Mouse (Mus musculus) hindbrain, embryonic 11.5 days (tissue): ENCODE data around the gene Unc5c. TPM values are rescaled to one million over a fixed set of nuclear protein-coding genes. Genes with fewer than 3 reads are reported as not detected.
A peak's percentile ranks its signal among the peaks of the same experiment; 100 is the strongest.

Experiments
- ATAC-seq: fragments of 200-750 bp; cut with Nextera tagmentation; 2 replicates; pipeline ENCODE4 v1.8.0; 2017; ENCODE audit warnings: mild to moderate bottlenecking, moderate TSS enrichment, moderate library complexity; ENCODE audit not compliant: low FRiP score
- DNase-seq: peaks from one replicate; pipeline ENCODE4 v3.0.0-alpha.2; 2015; ENCODE audit warnings: low spot score
- H3K27ac ChIP-seq: fragments of 300-500 bp; sonication (generic); 2 replicates; pipeline ENCODE4 v1.5.1; 2014; ENCODE audit warnings: mild to moderate bottlenecking, low read depth, low read length
- H3K27me3 ChIP-seq: fragments of 300-500 bp; sonication (generic); 2 replicates; pipeline ENCODE4 v1.6.1; 2014; ENCODE audit warnings: mild to moderate bottlenecking, low read length, moderate library complexity, mixed read lengths; ENCODE audit not compliant: control insufficient read depth, insufficient read depth
- H3K36me3 ChIP-seq: fragments of 300-500 bp; sonication (generic); 2 replicates; pipeline ENCODE4 v1.6.1; 2014; ENCODE audit warnings: mild to moderate bottlenecking, low read length, moderate library complexity, mixed read lengths; ENCODE audit not compliant: control insufficient read depth, insufficient read depth
- H3K4me1 ChIP-seq: fragments of 300-500 bp; sonication (generic); replicated peaks from 2 replicates; pipeline ENCODE4 v1.6.1; 2014; ENCODE audit warnings: low read length, mixed read lengths; ENCODE audit not compliant: control insufficient read depth, insufficient read depth
- H3K4me2 ChIP-seq: fragments of 300-500 bp; sonication (generic); replicated peaks from 2 replicates; pipeline ENCODE4 v1.6.1; 2014; ENCODE audit warnings: mild to moderate bottlenecking, low read depth, low read length
- H3K4me3 ChIP-seq: fragments of 300-500 bp; sonication (generic); 2 replicates; pipeline ENCODE4 v1.5.1; 2014; ENCODE audit warnings: low read depth, low read length
- H3K9ac ChIP-seq: fragments of 300-500 bp; sonication (generic); 2 replicates; pipeline ENCODE4 v1.6.1; 2014; ENCODE audit warnings: low read depth, low read length
- H3K9me3 ChIP-seq: fragments of 300-500 bp; sonication (generic); 2 replicates; pipeline ENCODE4 v1.6.1; 2016; ENCODE audit warnings: low read length; ENCODE audit not compliant: control insufficient read depth
- WGBS: fragments of 180-500 bp; shearing (Covaris S2); extraction: QIAGEN DNeasy Blood & Tissue Kit; methylation state at CpG from one replicate; pipeline ENCODE4 v1.1.7; 2014; 5-methylcytosine and 5-hydroxymethylcytosine counted together
- polyA plus RNA-seq: library from polyadenylated mRNA; unstranded; fragments of >200 nt; fragmentation: Nextera tagmentation; extraction: Ambion mirVana; gene quantifications from 2 replicates; pipeline ENCODE4 v1.2.1, GENCODE M21; 2014

Gene Unc5c
- polyA plus RNA-seq, 1 experiment from 2014 or later: 19.5 TPM

DNA sequence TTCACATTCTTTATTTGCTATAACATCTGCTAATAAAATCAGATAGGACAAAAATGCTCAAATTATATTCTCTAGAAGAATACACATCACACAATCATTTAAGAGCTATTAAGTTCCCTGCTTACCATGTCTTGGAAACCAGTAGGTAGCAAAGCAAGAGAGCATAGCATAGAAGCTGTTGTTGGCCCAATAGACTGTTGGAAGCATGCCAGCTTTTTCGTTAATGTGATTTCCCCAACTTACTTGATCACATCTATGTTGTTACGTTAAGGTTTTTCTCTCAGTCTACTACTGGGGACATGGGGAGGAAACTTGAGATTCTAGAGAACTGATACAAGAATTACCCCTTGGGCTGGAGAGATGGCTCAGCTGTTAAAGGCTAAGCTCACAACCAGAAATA, 133.0 kb downstream of the Unc5c start:
- Histone ChIP-seq H3K9ac (no peak overlapping the region), H3K9me3 (no peaks in the 10 kb centered on the region), H3K27me3 (peaks cover 3% of the 10 kb centered on the region; the same call in 1 of the 2 replicates), H3K27ac (no peak overlapping the region), H3K36me3 (no peaks in the 10 kb centered on the region), H3K4me2 (no peak overlapping the region), H3K4me1 (0 out of 2 replicates have a peak, but pooled peaks cover 2% of the 10 kb centered on the region), H3K4me3 (no peak overlapping the region)
- ATAC-seq (no peak), DNase-seq (no peak)
- WGBS: 82% methylated on average over 2 of the region's 2 CpGs

DNA sequence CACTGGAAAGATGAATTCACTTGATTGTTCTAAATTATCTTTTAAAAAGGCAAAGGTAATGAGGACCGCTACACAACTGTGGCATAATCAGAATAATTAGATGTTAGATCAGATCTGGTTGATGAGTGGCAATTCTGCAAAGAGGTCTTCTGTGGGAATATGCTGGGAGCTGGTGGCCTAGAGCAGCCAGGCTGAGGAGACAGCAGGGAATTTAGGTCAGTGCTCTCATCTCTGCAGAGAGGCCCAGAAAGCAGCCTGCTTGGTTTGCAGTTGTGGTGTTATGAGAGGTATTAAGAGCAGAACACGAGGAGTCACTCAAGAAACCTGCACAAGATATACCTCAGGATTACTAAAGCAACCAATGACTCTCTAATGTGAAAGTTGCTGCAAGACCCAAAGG, 133.9 kb downstream of the Unc5c start:
- no peak overlapping the region for H3K27ac ChIP-seq
- no peaks in the 10 kb centered on the region; the same call in 1 of the 2 replicates for H3K27me3 ChIP-seq
- H3K4me2 ChIP-seq: no peak overlapping the region
- H3K4me1 ChIP-seq: 0 out of 2 replicates have a peak, but pooled peaks cover 2% of the 10 kb centered on the region
- H3K4me3 ChIP-seq: no peak overlapping the region
- WGBS: 77% methylated on average over 2 of the region's 2 CpGs
- DNase-seq (no peak), ATAC-seq (no peak)
- H3K9ac ChIP-seq: no peak overlapping the region
- no peaks in the 10 kb centered on the region for H3K36me3 ChIP-seq
- no peaks in the 10 kb centered on the region for H3K9me3 ChIP-seq

DNA sequence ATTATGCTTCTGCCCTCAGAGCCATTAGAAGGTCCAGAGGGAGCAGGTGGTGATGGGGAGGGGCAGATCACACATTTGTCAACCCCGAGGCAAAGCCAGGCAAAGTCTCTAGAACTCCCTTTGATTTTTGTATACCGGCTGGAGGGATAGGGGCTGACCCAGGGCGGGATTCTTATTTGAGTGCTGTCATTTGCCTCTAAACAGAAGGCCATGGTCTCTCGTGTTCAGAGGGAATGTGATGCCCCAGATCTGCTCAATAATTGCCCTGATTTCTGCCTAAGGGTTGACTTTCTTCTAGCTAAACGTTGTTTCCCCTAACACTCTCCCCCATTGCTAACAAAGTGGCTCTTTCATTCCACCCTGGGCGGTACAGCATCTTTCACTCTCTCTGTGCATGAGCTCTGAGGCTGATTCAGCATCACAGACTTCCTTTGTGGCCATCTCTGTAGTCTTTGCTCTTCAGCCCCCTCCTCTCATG, 136.1 kb downstream of the Unc5c start:
- DNase-seq (peak; percentile 48), ATAC-seq (peak; percentile 70)
- Histone ChIP-seq H3K9me3 (no peaks in the 10 kb centered on the region), H3K27me3 (no peaks in the 10 kb centered on the region), H3K9ac (no peak overlapping the region), H3K4me3 (no peak overlapping the region), H3K36me3 (no peaks in the 10 kb centered on the region), H3K27ac (peak overlapping the region; percentile 51; the same call in 1 of the 2 replicates), H3K4me2 (no peak overlapping the region), H3K4me1 (0 out of 2 replicates have a peak, but pooled peaks cover 2% of the 10 kb centered on the region)
- 22% methylated on average over 6 of the region's 6 CpGs for WGBS

GRCm38 (mm10) chr3:141616718-141617117, 151.7 kb downstream of the Unc5c start:
- H3K36me3 ChIP-seq: no peaks in the 10 kb centered on the region
- H3K4me3 ChIP-seq: no peak overlapping the region
- no peaks in the 10 kb centered on the region for H3K4me1 ChIP-seq
- DNase-seq: no peak
- H3K27ac ChIP-seq: no peak overlapping the region
- H3K27me3 ChIP-seq: no peaks in the 10 kb centered on the region
- H3K9me3 ChIP-seq: no peaks in the 10 kb centered on the region
- no peak overlapping the region for H3K9ac ChIP-seq
- 55% methylated on average over 1 of the region's 1 CpGs for WGBS
- H3K4me2 ChIP-seq: no peak overlapping the region
- no peak for ATAC-seq

DNA sequence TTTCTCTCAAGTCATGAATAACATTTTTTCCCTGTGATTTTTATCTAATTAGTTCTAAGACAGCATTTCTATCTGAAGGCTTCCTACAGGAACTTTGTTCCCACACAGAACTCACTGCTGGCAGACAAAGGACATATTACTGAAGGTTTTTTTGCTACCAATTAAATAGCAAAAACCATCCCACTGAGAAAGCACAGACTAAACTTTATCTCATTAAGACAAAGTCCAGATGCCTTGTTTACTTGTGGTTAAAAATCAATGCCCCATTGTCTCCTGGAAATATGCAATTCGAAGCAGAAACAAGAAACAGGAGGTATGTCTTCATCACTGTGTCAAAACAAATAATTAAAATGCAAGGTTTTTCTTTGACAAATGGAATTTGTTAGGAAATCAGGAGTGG, 153.7 kb downstream of the Unc5c start:
- Histone ChIP-seq H3K36me3 (no peaks in the 10 kb centered on the region), H3K4me3 (no peak overlapping the region), H3K9me3 (no peaks in the 10 kb centered on the region), H3K9ac (no peak overlapping the region), H3K27me3 (no peaks in the 10 kb centered on the region), H3K4me1 (no peaks in the 10 kb centered on the region), H3K27ac (no peak overlapping the region), H3K4me2 (no peak overlapping the region)
- 79% methylated on average over 1 of the region's 1 CpGs for WGBS
- no peak for DNase-seq
- ATAC-seq: no peak

- no peak overlapping the region for H3K4me3 ChIP-seq
- no peak overlapping the region for H3K9ac ChIP-seq
- WGBS: 88% methylated on average over 1 of the region's 1 CpGs
- ATAC-seq: no peak
- no peaks in the 10 kb centered on the region for H3K9me3 ChIP-seq
- H3K27ac ChIP-seq: no peak overlapping the region
- no peak overlapping the region for H3K4me2 ChIP-seq
- H3K27me3 ChIP-seq: no peaks in the 10 kb centered on the region
- H3K4me1 ChIP-seq: no peaks in the 10 kb centered on the region
- no peaks in the 10 kb centered on the region for H3K36me3 ChIP-seq
- DNase-seq: no peak
Measured at GRCm38 (mm10) chr3:141621496-141621895, 156.5 kb downstream of the Unc5c start.

DNA sequence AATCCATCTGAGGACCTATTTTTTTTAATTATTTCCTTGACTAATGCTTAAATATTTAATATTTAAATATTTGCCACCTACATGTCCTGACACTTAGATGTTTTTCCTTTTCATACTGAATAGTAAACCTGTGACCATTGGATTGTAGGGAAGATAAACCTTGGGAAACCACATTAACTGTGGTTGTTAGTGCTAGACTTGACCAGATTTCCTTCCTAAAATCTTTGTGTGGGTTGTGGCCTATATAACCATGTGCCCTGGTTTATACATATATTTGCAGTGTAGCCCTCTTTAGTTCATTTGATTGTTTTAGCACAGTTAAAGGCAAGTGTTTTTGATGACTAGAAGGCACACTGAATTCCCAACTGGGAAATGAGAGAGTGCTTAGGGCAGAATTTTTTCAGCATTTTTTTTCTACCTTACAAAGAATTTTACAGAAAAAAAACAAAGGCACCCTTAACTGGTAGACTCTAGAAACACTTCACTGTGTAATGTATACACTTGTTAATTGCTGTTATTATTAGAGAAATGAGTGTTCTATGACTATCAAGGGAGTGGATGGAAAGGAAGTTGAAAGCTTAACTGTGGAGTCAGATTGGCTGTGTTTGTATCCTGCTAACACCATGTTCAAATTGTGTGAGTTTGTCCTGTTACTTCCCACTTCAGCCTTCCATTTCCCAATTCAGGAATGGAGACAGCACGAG, 162.1 kb downstream of the Unc5c start:
- Histone ChIP-seq H3K9ac (no peak overlapping the region), H3K27me3 (no peaks in the 10 kb centered on the region), H3K4me2 (no peak overlapping the region), H3K27ac (no peak overlapping the region), H3K9me3 (no peaks in the 10 kb centered on the region), H3K4me1 (no peaks in the 10 kb centered on the region), H3K36me3 (no peaks in the 10 kb centered on the region), H3K4me3 (no peak overlapping the region)
- WGBS: 81% methylated on average over 1 of the region's 1 CpGs
- ATAC-seq (no peak), DNase-seq (no peak)

DNA sequence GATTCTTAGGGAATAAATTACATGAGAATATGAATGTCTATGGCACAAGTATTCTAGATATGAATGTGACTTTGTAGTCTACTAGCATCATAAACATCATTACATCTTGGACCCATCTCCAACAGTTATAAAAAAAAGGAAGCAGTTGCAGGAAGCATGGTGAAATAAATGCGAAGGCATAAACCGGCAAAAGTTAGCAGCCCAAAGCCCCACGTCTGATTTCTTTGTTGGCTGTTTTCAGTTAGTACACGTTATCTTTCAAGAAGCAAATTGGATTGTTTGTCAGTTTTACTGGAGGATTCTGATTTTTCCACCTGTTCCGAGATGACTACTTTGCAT, 162.6 kb downstream of the Unc5c start:
- no peaks in the 10 kb centered on the region for H3K4me1 ChIP-seq
- DNase-seq: no peak
- 93% methylated on average over 5 of the region's 5 CpGs for WGBS
- no peak overlapping the region for H3K27ac ChIP-seq
- H3K9me3 ChIP-seq: no peaks in the 10 kb centered on the region
- H3K4me2 ChIP-seq: no peak overlapping the region
- ATAC-seq: no peak
- H3K27me3 ChIP-seq: no peaks in the 10 kb centered on the region
- no peak overlapping the region for H3K9ac ChIP-seq
- no peak overlapping the region for H3K4me3 ChIP-seq
- H3K36me3 ChIP-seq: no peaks in the 10 kb centered on the region

- no peaks in the 10 kb centered on the region for H3K27me3 ChIP-seq
- H3K36me3 ChIP-seq: no peaks in the 10 kb centered on the region
- no peak overlapping the region for H3K9ac ChIP-seq
- DNase-seq (no peak), ATAC-seq (no peak)
- no peak overlapping the region for H3K27ac ChIP-seq
- no peaks in the 10 kb centered on the region for H3K4me1 ChIP-seq
- H3K4me3 ChIP-seq: no peak overlapping the region
- WGBS: 17% methylated on average over 1 of the region's 1 CpGs
- H3K4me2 ChIP-seq: no peak overlapping the region
- no peaks in the 10 kb centered on the region for H3K9me3 ChIP-seq
Measured at GRCm38 (mm10) chr3:141629431-141629830, 164.4 kb downstream of the Unc5c start.
